Mouse (Mus musculus): ENCODE measurements around the gene H2-T23. TPM values are rescaled to one million over a fixed set of nuclear protein-coding genes. Genes with fewer than 3 reads are reported as not detected.

H2-T23 gene
- polyA plus RNA-seq, 1 experiment from 2014 or later: 120 TPM

DNA sequence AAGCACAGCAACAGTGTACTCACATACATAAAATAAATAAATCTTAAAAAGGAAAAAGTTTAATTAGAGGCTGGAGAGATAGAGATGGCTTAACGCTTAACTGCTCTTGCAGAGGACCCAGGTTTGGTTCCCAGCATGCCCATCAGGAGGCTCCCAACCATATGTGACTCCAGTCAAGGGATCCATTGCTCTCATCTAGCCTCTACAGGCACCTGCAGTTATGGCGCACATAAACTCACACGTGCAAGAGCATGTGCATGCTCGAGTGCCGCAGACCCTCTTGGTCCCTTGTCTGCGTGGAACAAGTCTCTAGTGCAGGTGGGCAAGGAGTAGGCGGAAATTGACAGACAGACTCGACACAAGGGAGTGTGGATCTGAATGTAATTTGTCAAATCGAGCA, 10.6 kb downstream of the H2-T23 start:
- Histone ChIP-seq H3K36me3 (replicated peaks; ENCODE audit: insufficient read depth, low read length) (peaks cover 11% of the 10 kb centered on the region), H3K4me1 (ENCODE audit: insufficient read depth) (peaks cover 43% of the 10 kb centered on the region), H3K27ac (ENCODE audit: low read depth) (peak overlapping the region; percentile 97; the same call in 1 of the 2 replicates), H3K9me3 (ENCODE audit: low read length) (peaks cover under 1% of the 10 kb centered on the region; the same call in 1 of the 2 replicates), H3K9ac (replicated peaks) (no peak overlapping the region), H3K27me3 (ENCODE audit: insufficient read depth, low read length) (no peaks in the 10 kb centered on the region), H3K4me2 (ENCODE audit: low read depth, low read length) (no peak overlapping the region), H3K4me3 (ENCODE audit: low read depth, low read length) (no peak overlapping the region)
- TF ChIP-seq CTCF (IDR thresholded peaks at IDR 0.05; ENCODE audit: low read depth) (no peak), EP300 (IDR thresholded peaks at IDR 0.05; ENCODE audit: low read depth) (no peak)
- DNase-seq (no peak), ATAC-seq (no peak)
- WGBS (ENCODE audit: insufficient replicate concordance): 85% methylated on average over 9 of the region's 9 CpGs

DNA sequence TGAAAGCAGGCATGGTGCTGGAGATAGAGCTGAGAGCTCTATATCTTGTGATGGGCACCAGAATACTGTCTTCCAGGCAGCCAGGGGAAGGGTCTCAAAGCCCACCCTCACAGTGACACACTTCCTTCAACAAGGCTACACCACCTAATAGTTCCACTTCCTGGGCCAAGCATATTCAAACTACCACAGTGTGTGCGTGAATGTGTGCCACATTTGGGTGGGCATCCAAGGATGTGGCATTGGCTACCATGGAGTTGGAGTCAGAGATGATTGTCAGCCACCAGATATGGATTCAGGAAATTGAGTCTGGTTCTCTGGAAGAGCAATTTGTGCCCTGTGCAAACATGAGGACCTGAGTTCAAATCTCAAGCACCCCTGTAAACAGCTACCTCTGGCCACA, 11.3 kb downstream of the H2-T23 start:
- Histone ChIP-seq H3K9ac (replicated peaks) (peak overlapping the region; percentile 68), H3K4me1 (ENCODE audit: insufficient read depth) (peaks cover 46% of the 10 kb centered on the region), H3K27ac (ENCODE audit: low read depth) (peak overlapping the region; percentile 97), H3K9me3 (ENCODE audit: low read length) (peaks cover 3% of the 10 kb centered on the region; the same call in 1 of the 2 replicates), H3K27me3 (ENCODE audit: insufficient read depth, low read length) (no peaks in the 10 kb centered on the region), H3K4me2 (ENCODE audit: low read depth, low read length) (peak overlapping the region; percentile 72), H3K4me3 (ENCODE audit: low read depth, low read length) (peak overlapping the region; percentile 56), H3K36me3 (replicated peaks; ENCODE audit: insufficient read depth, low read length) (peaks cover 19% of the 10 kb centered on the region)
- no peak for DNase-seq
- TF ChIP-seq EP300 (IDR thresholded peaks at IDR 0.05; ENCODE audit: low read depth) (no peak), CTCF (IDR thresholded peaks at IDR 0.05; ENCODE audit: low read depth) (no peak)
- WGBS (ENCODE audit: insufficient replicate concordance): 86% methylated on average over 1 of the region's 1 CpGs
- no peak for ATAC-seq

DNA sequence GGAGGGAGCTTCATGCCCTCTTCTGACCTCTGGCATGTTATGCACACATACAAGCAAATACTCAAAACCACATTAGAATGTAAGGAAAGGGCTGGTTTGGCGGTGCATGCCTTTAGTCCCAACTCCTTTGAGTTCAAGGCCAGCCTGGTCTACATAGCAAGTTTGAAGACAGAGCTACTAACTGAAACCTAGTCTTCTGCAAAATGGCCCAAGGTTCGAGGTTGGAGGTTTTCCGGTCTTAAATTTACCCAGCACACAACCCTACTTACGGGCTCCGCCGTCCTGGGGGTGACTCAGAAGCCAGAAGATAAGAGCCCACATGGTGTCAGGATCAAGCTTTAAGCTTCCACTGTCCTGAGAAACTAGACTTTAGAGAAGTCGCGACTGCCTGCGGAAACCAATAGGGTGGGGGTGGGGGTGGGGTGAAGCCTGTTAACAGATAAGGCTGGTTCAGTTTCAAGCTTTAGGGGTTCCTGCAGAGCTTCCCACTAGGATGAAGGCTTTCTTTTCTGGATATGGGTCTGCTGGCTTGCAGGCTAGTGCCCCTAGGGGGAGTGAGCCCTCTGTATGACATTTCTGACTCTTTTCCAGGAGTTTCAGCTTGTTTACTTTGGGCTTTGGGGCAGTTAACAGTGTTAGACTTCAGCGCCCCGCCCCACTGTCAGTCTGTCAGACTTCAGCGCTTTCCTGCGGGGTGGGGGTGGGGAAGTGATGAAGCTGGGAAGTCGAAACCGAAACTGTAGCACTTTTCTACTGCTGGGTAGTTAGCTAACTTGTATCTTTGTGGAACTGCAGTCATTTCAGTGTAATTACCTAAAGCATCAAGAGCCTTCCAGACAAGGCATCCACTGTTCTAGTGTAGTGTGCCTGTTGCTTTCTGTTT, 12.2 kb downstream of the H2-T23 start, which contains the start of gene H2-T24:
Gene H2-T24 (minus strand): TSS at position 370 of the 883 bp plus-strand sequence.
- WGBS (ENCODE audit: insufficient replicate concordance): 11% methylated on average over 15 of the region's 15 CpGs
- H3K27me3 ChIP-seq (ENCODE audit: insufficient read depth, low read length): no peaks in the 10 kb centered on the region
- H3K4me2 ChIP-seq (ENCODE audit: low read depth, low read length): peak within 1 kb of the TSS; percentile 72
- peak within 1 kb of the TSS; percentile 56 for H3K4me3 ChIP-seq (ENCODE audit: low read depth, low read length)
- peaks cover 3% of the 10 kb centered on the region; the same call in 1 of the 2 replicates for H3K9me3 ChIP-seq (ENCODE audit: low read length)
- TF ChIP-seq EP300 (IDR thresholded peaks at IDR 0.05; ENCODE audit: low read depth) (peak; percentile 82; the same call in 1 of the 2 replicates), CTCF (IDR thresholded peaks at IDR 0.05; ENCODE audit: low read depth) (peak; percentile 49)
- peak; percentile 89 for DNase-seq
- peaks cover 46% of the 10 kb centered on the region for H3K4me1 ChIP-seq (ENCODE audit: insufficient read depth)
- H3K9ac ChIP-seq (replicated peaks): peak within 1 kb of the TSS; percentile 68
- H3K36me3 ChIP-seq (replicated peaks; ENCODE audit: insufficient read depth, low read length): peaks cover 28% of the 10 kb centered on the region
- ATAC-seq: peak; percentile 87
- peak within 1 kb of the TSS; percentile 97 for H3K27ac ChIP-seq (ENCODE audit: low read depth)

DNA sequence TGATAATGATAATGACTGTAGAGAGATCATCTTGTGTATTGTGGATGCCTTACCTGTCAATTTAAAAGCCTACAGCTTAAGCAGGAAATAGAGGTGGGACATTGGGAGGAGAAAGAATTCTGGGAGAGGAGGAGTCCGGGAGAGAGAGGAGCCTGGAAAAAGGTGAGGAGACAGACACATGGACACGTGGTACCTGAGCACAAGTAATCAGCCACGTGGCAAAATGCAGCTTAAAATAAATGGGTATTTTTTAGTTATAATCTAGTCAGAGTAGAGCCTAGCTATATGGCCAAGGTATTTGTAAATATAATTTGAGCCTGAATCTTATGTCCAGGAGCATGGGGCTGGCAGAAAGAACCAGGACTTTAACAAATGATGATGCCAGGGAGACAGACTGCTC, 13.1 kb downstream of the H2-T23 start:
- peaks cover 39% of the 10 kb centered on the region for H3K4me1 ChIP-seq (ENCODE audit: insufficient read depth)

DNA sequence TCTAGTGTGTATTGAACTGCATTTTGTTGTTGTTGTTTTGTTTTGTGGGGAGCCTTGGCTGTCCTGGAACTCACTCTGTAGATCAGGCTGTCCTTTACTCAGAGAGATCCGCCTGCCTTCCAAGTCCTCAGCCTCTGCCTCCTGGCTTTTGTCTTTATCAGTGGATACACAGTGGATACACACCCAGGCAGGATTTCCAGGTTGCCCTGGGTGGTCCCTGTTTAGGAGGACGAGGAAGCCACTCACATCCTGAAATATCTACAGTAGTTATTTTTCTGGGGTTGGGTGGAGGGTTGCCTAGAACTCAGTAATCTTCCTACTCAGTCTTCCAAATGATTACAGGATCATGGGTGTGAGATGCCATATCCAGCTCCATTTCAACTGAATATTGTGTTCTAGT, 13.7 kb downstream of the H2-T23 start:
- Histone ChIP-seq H3K27me3 (ENCODE audit: insufficient read depth, low read length) (no peaks in the 10 kb centered on the region), H3K4me2 (ENCODE audit: low read depth, low read length) (peak overlapping the region; percentile 72), H3K9ac (replicated peaks) (peak overlapping the region; percentile 68), H3K4me3 (ENCODE audit: low read depth, low read length) (peak overlapping the region; percentile 56), H3K4me1 (ENCODE audit: insufficient read depth) (peaks cover 34% of the 10 kb centered on the region), H3K36me3 (replicated peaks; ENCODE audit: insufficient read depth, low read length) (peaks cover 42% of the 10 kb centered on the region), H3K9me3 (ENCODE audit: low read length) (peaks cover 3% of the 10 kb centered on the region; the same call in 1 of the 2 replicates), H3K27ac (ENCODE audit: low read depth) (peak overlapping the region; percentile 97)
- ATAC-seq: no peak
- TF ChIP-seq EP300 (IDR thresholded peaks at IDR 0.05; ENCODE audit: low read depth): no peak
- TF ChIP-seq CTCF (IDR thresholded peaks at IDR 0.05; ENCODE audit: low read depth): no peak
- DNase-seq: no peak
- 41% methylated on average over 2 of the region's 2 CpGs for WGBS (ENCODE audit: insufficient replicate concordance)

More for the DNA sequence above, 13.1 kb downstream of the H2-T23 start:
- peak overlapping the region; percentile 68 for H3K9ac ChIP-seq (replicated peaks)
- no peaks in the 10 kb centered on the region for H3K27me3 ChIP-seq (ENCODE audit: insufficient read depth, low read length)
- peak overlapping the region; percentile 56 for H3K4me3 ChIP-seq (ENCODE audit: low read depth, low read length)
- peak overlapping the region; percentile 97 for H3K27ac ChIP-seq (ENCODE audit: low read depth)
- ATAC-seq: no peak
- DNase-seq: no peak
- TF ChIP-seq CTCF (IDR thresholded peaks at IDR 0.05; ENCODE audit: low read depth): no peak
- TF ChIP-seq EP300 (IDR thresholded peaks at IDR 0.05; ENCODE audit: low read depth): no peak
- H3K36me3 ChIP-seq (replicated peaks; ENCODE audit: insufficient read depth, low read length): peaks cover 37% of the 10 kb centered on the region
- peaks cover 3% of the 10 kb centered on the region; the same call in 1 of the 2 replicates for H3K9me3 ChIP-seq (ENCODE audit: low read length)
- 45% methylated on average over 3 of the region's 3 CpGs for WGBS (ENCODE audit: insufficient replicate concordance)
- H3K4me2 ChIP-seq (ENCODE audit: low read depth, low read length): peak overlapping the region; percentile 72

DNA sequence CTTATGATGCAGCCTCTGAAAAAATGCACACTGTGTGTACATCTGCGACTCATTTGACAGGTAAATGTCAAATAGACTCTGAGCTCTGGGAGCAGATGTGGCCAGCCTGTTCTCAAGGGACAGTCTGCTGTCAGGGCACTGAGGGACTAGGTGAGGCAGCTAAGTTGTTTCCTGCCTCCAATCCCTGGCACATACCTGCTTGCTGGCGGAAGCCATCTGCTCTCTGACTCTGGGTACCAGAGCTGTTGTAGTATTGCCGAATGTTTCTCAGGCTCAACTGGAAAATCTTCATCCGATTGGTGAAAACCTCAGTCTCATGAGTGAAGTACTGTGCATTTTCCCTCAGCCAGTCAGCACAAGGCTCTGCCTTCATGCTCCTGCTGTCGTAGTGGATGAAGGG, 15.6 kb downstream of the H2-T23 start:
- ATAC-seq: no peak
- Histone ChIP-seq H3K27ac (ENCODE audit: low read depth) (no peak overlapping the region), H3K4me2 (ENCODE audit: low read depth, low read length) (no peak overlapping the region), H3K27me3 (ENCODE audit: insufficient read depth, low read length) (no peaks in the 10 kb centered on the region), H3K36me3 (replicated peaks; ENCODE audit: insufficient read depth, low read length) (peaks cover 42% of the 10 kb centered on the region), H3K9ac (replicated peaks) (no peak overlapping the region), H3K4me3 (ENCODE audit: low read depth, low read length) (no peak overlapping the region), H3K4me1 (ENCODE audit: insufficient read depth) (peaks cover 21% of the 10 kb centered on the region), H3K9me3 (ENCODE audit: low read length) (peaks cover 3% of the 10 kb centered on the region; the same call in 1 of the 2 replicates)
- 81% methylated on average over 5 of the region's 5 CpGs for WGBS (ENCODE audit: insufficient replicate concordance)
- TF ChIP-seq CTCF (IDR thresholded peaks at IDR 0.05; ENCODE audit: low read depth) (no peak), EP300 (IDR thresholded peaks at IDR 0.05; ENCODE audit: low read depth) (no peak)
- DNase-seq: no peak

Data from liver, postnatal 0 days (tissue).